Comparison of ENCODE assay signal across 10 mouse cellular contexts in the genomic region with DNA sequence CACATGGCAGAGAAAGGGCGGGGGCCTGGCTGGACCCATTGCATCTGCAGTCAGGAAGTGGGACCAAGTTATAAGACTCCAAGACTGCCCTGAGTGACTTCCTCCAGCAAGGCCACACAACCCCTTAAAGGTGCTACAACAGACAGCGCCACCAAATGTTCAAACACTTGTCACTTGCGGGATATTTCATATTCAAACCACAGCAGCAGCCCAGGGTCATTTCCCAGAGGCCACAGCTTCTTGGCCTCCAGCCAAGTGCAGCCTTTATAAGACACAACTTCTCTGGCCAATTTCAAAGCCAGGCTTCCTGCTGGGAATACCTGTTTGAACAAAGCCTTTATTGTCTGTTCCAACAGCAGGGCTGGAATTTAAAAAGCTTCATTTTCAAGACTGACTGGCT.
DNase-seq lines count a peak whose midpoint lies in the region; ATAC-seq lines count a peak whose summit lies in the region.
"Had no signal": no experiment of that assay in that cellular context is flagged by ENCODE, and none has a peak within 500 bp of the region (broad histone marks: within the 10 kb centered on the region; RNA-seq: fewer than 3 reads in every experiment).

No protein-coding gene starts in this region.

- no peak overlapping the region for H3K4me2 ChIP-seq in hindbrain, embryonic 14.5 days (replicated peaks)
- H3K4me2 ChIP-seq in hindbrain, embryonic 12.5 days (replicated peaks), result no peak overlapping the region
- H3K4me2 ChIP-seq in midbrain, embryonic 13.5 days (replicated peaks), result no peak overlapping the region

- 60% methylated on average over 3 of the region's 3 CpGs for WGBS in hindbrain, embryonic 14.5 days
- 67% methylated on average over 3 of the region's 3 CpGs for WGBS in hindbrain, embryonic 12.5 days
- 69% methylated on average over 3 of the region's 3 CpGs for WGBS in midbrain, embryonic 13.5 days

- no peak overlapping the region for H3K4me3 ChIP-seq in hindbrain, embryonic 14.5 days (replicated peaks; ENCODE audit: low read length)
- no peak overlapping the region for H3K4me3 ChIP-seq in hindbrain, embryonic 12.5 days
- no peak overlapping the region for H3K4me3 ChIP-seq in midbrain, embryonic 13.5 days (replicated peaks)
- H3K4me3 ChIP-seq: erythroblast, embryonic 14.5 days had no signal

- ATAC-seq in hindbrain, embryonic 14.5 days (ENCODE audit: low FRiP score), result no peak
- no peak for ATAC-seq in hindbrain, embryonic 12.5 days (ENCODE audit: low FRiP score)
- no peak for ATAC-seq in erythroblast, adult 5-6 weeks (replicated peaks; ENCODE audit: low FRiP score, poor library complexity, severe bottlenecking)
- no peak; the same call in 1 of the 2 replicates for ATAC-seq in midbrain, embryonic 13.5 days

- DNase-seq in hindbrain, embryonic 14.5 days (ENCODE audit: low spot score), result peak; percentile 52
- peak; percentile 7 for DNase-seq in thymus, postnatal 4 days
- no peak for DNase-seq in thymus, adult 18-20 months
- peak; percentile 49 for DNase-seq in heart, postnatal 4 days
- no peak for DNase-seq in urinary bladder, adult 18-20 months (ENCODE audit: low spot score in 2 of 2)

- H3K9ac ChIP-seq in hindbrain, embryonic 14.5 days, result no peak overlapping the region
- no peak overlapping the region for H3K9ac ChIP-seq in hindbrain, embryonic 12.5 days
- no peak overlapping the region for H3K9ac ChIP-seq in midbrain, embryonic 13.5 days (replicated peaks)
- H3K9ac ChIP-seq: liver, embryonic 14.5 days had no signal

- no peaks in the 10 kb centered on the region for H3K9me3 ChIP-seq in hindbrain, embryonic 14.5 days (ENCODE audit: control insufficient read depth, low read length)
- no peaks in the 10 kb centered on the region for H3K9me3 ChIP-seq in hindbrain, embryonic 12.5 days (replicated peaks)
- no peaks in the 10 kb centered on the region for H3K9me3 ChIP-seq in midbrain, embryonic 13.5 days

- no peaks in the 10 kb centered on the region for H3K36me3 ChIP-seq in hindbrain, embryonic 14.5 days (replicated peaks; ENCODE audit: control insufficient read depth, insufficient read depth)
- no peaks in the 10 kb centered on the region for H3K36me3 ChIP-seq in hindbrain, embryonic 12.5 days
- H3K36me3 ChIP-seq in midbrain, embryonic 13.5 days, result no peaks in the 10 kb centered on the region

- no peaks in the 10 kb centered on the region for H3K27me3 ChIP-seq in hindbrain, embryonic 14.5 days (ENCODE audit: control insufficient read depth, insufficient read depth, low read length)
- H3K27me3 ChIP-seq in hindbrain, embryonic 12.5 days, result no peaks in the 10 kb centered on the region
- no peaks in the 10 kb centered on the region for H3K27me3 ChIP-seq in midbrain, embryonic 13.5 days

- H3K4me1 ChIP-seq in hindbrain, embryonic 14.5 days (replicated peaks; ENCODE audit: control insufficient read depth, insufficient read depth, low read length), result peaks cover 4% of the 10 kb centered on the region; the same call in 1 of the 2 replicates
- peaks cover 15% of the 10 kb centered on the region; the same call in 1 of the 2 replicates for H3K4me1 ChIP-seq in hindbrain, embryonic 12.5 days
- H3K4me1 ChIP-seq in midbrain, embryonic 13.5 days (replicated peaks), result peaks cover 23% of the 10 kb centered on the region

- no peak overlapping the region for H3K27ac ChIP-seq in hindbrain, embryonic 14.5 days
- H3K27ac ChIP-seq in hindbrain, embryonic 12.5 days, result no peak overlapping the region; the same call in 1 of the 2 replicates
- no peak overlapping the region for H3K27ac ChIP-seq in midbrain, embryonic 13.5 days
- H3K27ac ChIP-seq: liver, embryonic 14.5 days had no signal

Comparison
In these comparisons a context has a peak if more than half of its experiments do, and no peak if none do; other contexts are left out.
1. DNase-seq: peak in hindbrain, embryonic 14.5 days (single experiment), thymus, postnatal 4 days (single experiment) and heart, postnatal 4 days (single experiment); none in thymus, adult 18-20 months (0 of 2) and urinary bladder, adult 18-20 months (0 of 2).